Mouse (Mus musculus) ES-Bruce4 (cell line): ENCODE data around the gene Cct4.

Experiments used
- CTCF ChIP-seq: IDR thresholded peaks from one replicate; pipeline ENCODE4 v1.8.1; 2011; ENCODE audit warnings: low read depth, low read length
- POLR2A ChIP-seq: IDR thresholded peaks from one replicate; pipeline ENCODE4 v1.8.1; 2011; ENCODE audit warnings: low read length; ENCODE audit not compliant: insufficient read depth

- TF ChIP-seq CTCF (no peak), POLR2A (no peak)
These were observed 22.8 kb downstream of the Cct4 start for GRCm38 (mm10) chr11:23013096-23013495.
